Mouse (Mus musculus): ENCODE data around the gene Arhgap28. TPM values are rescaled to one million over a fixed set of nuclear protein-coding genes. Genes with fewer than 3 reads are reported as not detected.
A peak's percentile ranks its signal among the peaks of the same experiment; 100 is the strongest.

The Arhgap28 gene
- polyA plus RNA-seq, 1 experiment = 0.83 TPM

DNA sequence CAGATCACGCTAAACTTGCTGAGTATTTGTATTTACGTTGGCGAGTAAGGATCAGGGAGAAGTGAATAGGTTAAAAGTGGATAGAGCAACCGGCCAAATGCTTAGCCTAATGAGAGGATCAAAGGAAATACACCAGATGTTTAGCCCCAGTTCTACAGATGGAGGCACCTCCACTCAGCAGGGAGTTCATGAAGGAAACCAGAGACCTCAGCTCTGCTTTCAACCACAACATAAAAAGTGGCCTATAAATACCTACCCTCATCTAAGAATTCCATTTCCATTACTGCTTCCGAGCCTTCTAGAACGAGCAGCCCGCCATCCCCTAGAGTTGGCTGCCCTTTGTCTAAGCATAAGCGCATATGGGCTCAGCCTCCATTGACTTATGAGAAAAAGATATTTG lies 4.1 kb downstream of the Arhgap28 start:
- H3K4me3 ChIP-seq (ENCODE audit: insufficient read depth, low read depth, low read length) = no peak overlapping the region
- no peak overlapping the region for H3K27ac ChIP-seq (replicated peaks; ENCODE audit: low read depth, low read length)
- H3K4me1 ChIP-seq (ENCODE audit: control insufficient read depth, insufficient read depth, insufficient read length, low read length) = no peaks in the 10 kb centered on the region; the same call in 1 of the 2 replicates

DNA sequence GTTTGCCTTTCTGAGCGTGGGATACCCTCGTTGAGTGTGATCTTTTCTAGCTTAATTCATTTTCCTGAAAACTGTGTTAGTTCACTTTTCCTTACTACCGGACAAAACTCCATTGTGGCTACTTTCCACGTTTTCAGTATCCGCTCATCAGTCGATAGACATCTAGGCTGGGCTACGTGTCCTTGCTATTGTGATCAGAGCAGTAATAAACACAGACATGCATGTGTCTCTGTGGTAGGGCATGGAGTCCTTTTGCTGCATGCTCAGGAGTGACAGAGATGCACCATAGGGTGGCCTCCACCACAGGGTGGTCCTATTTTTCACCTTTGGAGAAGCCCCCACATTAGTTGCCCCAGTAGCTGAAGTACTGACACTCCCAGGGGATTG lies 7.2 kb downstream of the Arhgap28 start:
- Histone ChIP-seq H3K27ac (replicated peaks; ENCODE audit: low read depth, low read length) (no peak overlapping the region), H3K4me1 (ENCODE audit: control insufficient read depth, insufficient read depth, insufficient read length, low read length) (no peaks in the 10 kb centered on the region), H3K4me3 (ENCODE audit: insufficient read depth, low read depth, low read length) (no peak overlapping the region)

DNA sequence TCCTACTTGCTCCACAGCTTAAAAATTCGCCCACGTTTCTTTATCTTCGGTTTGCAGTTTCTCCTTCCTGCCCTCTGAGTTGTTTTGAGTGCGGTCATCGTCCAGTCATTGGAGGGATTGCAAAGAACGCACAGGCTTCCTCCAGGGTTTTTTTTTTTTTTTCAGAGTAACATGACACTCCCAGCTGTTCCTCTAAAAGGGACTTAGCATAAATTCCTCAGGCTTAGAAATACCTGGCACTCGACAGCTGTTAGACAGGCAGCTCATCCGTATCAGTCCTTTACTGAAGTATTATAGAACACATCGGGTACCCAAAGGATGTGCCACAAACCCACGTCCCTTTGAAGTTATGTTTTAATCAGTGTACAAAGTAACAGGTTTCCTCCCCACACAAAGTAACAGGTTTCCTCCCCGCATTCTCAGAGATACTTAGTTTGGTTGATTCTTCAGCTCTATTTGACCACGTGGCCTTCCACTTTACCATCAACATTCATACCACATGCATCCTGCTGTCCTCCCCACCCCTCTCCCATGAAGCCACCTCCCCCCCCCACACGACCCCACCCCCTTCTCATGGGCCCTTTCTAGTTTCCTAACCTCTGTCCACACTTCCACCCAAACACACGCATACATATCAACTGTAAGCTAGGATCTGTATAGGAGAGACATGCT lies 7.7 kb downstream of the Arhgap28 start:
- H3K4me1 ChIP-seq (ENCODE audit: control insufficient read depth, insufficient read depth, insufficient read length, low read length) = no peaks in the 10 kb centered on the region
- H3K27ac ChIP-seq (replicated peaks; ENCODE audit: low read depth, low read length) = no peak overlapping the region
- H3K4me3 ChIP-seq (ENCODE audit: insufficient read depth, low read depth, low read length) = no peak overlapping the region

DNA sequence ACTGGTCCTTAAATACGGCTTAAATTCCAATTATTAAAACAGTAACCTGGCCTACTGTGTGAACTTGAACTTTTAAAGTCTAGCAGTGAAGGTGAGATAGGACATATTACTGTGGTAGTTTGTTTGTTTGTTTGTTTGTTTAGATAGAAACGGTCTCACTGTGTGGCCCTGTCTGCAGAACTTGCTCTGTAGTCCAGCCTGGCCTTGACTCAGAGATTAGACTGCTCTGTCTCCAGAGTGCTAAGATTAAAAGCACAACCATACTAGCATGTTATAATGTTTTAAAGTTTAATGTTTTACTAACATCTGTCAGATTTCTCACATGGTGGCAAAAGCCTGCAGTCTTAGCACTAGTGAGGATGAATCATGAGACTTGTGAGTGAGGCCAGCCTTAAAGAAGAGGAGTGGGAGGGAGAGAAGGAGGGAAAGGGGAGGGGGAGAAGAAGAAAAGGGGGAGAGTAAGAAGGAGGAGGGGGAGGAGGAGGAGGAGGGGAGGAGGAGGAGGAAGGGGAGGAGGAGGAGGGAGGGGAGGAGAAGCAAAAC lies 8.6 kb downstream of the Arhgap28 start:
- no peaks in the 10 kb centered on the region for H3K4me1 ChIP-seq (ENCODE audit: control insufficient read depth, insufficient read depth, insufficient read length, low read length)
- no peak overlapping the region for H3K27ac ChIP-seq (replicated peaks; ENCODE audit: low read depth, low read length)
- H3K4me3 ChIP-seq (ENCODE audit: insufficient read depth, low read depth, low read length) = no peak overlapping the region

DNA sequence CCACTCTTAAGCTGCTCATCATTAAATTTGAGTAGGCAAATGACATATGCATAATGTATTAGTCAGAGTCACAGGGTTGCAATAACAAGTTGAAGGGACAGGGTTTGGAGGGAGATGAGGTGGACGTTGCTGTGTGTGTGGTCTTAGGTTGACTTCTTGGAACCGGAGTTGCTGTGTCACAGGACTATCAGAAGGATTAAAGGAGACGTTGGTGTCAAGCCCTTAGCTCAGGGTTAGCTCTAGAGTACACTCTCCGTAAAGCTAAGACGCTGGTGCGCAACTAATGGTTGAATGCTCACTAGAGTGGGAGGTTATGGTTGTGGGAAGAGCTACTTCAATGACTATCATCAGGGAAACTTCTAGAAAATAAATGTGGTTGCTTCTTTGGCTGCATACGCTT lies 9.1 kb downstream of the Arhgap28 start:
- Histone ChIP-seq H3K4me1 (ENCODE audit: control insufficient read depth, insufficient read depth, insufficient read length, low read length) (no peaks in the 10 kb centered on the region), H3K4me3 (ENCODE audit: insufficient read depth, low read depth, low read length) (no peak overlapping the region), H3K27ac (replicated peaks; ENCODE audit: low read depth, low read length) (no peak overlapping the region)

DNA sequence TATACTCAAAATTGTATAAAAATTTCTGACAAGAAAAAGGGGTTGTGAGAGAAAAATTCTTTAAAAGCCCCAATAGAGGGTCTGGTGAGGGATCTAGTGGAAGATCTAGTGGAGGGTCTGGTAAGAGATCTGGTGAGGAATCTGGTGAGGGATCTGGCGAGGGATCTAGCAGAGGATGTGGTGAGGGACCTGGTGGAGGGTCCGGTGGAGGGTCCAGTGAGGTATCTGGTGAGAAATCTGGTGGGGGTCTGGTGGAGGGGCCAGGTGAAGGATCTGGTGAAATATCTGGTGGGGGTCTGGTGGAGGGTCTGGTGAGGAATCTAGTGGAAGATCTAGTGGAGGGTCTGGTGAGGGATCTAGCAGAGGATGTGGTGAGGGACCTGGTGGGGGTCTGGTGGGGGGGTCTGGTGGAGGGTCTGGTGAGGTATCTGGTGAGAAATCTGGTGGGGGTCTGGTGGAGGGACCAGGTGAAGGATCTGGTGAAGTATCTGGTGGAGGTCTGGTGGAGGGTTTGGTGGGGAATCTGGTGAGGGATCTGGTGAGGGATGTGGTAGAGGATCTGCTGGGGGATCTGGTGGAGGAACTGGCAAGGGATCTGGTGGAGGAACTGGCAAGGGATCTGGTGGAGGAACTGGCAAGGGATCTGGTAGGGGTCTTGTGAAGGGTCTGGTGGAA lies 10.4 kb downstream of the Arhgap28 start:
- no peaks in the 10 kb centered on the region for H3K4me1 ChIP-seq (ENCODE audit: control insufficient read depth, insufficient read depth, insufficient read length, low read length)
- no peak overlapping the region for H3K4me3 ChIP-seq (ENCODE audit: insufficient read depth, low read depth, low read length)
- H3K27ac ChIP-seq (replicated peaks; ENCODE audit: low read depth, low read length) = no peak overlapping the region

DNA sequence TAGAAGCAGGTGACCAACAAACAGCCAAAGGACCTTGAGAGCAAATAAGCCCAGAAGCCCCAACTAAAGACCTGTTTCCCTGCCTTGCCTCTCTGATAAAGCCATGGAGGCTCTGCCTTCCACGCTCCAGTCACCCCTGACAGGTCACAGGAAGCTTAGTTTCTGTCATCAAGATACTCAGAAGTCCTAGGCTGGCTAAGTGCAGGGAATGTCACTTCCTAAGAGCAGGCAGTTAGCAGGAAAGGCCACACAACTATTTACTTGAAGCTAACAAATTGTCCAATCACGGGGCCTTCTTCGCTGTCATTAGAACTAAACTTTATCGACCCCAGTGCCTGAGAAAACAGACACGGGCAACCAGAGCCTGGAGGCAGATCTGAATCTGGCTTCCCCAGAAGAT lies 14.2 kb downstream of the Arhgap28 start:
- Histone ChIP-seq H3K4me1 (ENCODE audit: control insufficient read depth, insufficient read depth, insufficient read length, low read length) (no peaks in the 10 kb centered on the region), H3K27ac (replicated peaks; ENCODE audit: low read depth, low read length) (no peak overlapping the region), H3K4me3 (ENCODE audit: insufficient read depth, low read depth, low read length) (no peak overlapping the region)

DNA sequence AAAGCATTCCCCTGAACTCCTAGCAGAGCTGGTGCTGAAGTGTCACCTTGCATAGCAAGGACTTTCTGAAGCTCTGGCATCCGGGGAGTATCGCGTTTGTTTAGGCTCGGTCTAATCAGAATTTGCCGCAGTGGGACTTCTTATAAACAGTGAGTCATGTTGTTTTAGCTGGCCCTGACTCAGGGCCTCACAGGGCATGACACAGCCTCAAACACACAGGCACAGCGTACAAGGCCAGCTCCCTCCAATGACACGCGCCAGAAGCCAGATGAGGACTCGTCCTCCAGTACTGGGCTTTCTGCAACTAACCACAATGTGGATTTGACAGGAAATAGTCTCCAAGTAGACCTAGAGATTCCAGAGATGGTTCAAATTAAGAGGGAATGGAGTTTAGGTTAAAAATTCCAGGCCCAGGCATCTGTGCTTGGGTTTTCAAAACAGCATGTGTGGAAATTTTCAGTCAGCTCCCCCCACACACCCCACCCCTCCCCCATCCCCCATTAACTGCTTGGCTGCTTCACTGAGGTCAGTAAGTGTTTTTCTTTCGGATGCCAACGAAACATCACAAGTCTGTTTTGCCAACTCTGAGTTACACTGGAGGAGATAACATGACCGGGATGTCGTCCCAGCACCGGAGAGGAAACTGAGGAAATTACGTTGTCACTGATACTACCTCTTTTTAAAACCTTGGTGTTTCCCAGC lies 14.8 kb downstream of the Arhgap28 start:
- H3K4me3 ChIP-seq (ENCODE audit: insufficient read depth, low read depth, low read length) = no peak overlapping the region
- no peaks in the 10 kb centered on the region for H3K4me1 ChIP-seq (ENCODE audit: control insufficient read depth, insufficient read depth, insufficient read length, low read length)
- no peak overlapping the region for H3K27ac ChIP-seq (replicated peaks; ENCODE audit: low read depth, low read length)

DNA sequence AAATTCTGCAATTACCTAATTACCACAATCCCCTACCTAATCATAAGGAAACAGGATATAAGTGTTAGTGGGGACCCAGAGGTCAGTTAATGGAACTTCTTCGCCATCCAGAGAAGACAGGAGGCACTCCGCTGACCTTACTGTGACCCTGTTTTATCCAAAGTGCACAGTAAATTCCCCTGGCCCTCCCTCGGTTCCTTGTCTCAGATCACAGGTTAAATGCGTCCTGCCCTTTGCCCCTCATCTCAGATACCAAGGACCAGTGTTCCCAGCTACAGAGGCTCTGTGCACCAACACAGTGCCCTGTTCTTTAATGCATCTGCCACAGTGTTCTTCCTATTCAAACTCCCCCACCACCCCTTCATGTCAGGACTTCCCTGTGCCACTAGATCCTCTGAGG lies 18.4 kb downstream of the Arhgap28 start:
- Histone ChIP-seq H3K4me3 (ENCODE audit: insufficient read depth, low read depth, low read length) (no peak overlapping the region), H3K27ac (replicated peaks; ENCODE audit: low read depth, low read length) (no peak overlapping the region), H3K4me1 (ENCODE audit: control insufficient read depth, insufficient read depth, insufficient read length, low read length) (no peaks in the 10 kb centered on the region)

DNA sequence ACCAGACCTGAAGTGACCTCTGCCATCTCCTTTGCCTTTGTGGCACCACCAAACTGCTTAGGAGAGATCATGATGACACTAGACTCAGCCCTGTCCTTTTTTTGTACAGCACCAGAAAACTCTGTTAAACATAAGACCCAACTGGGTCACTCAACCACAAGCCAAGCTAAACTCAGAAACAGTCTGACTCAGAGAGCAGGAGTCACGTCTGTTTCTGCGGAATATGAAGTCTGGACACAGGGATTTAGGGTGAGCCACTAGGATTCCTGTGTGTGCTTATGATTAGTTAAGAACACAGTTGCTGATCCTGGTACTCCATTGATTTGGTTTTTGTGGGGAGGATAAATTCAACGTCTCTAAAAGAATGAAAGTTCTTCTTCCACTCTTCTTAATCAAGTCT lies 23.3 kb downstream of the Arhgap28 start:
- Histone ChIP-seq H3K27ac (replicated peaks; ENCODE audit: low read depth, low read length) (no peak overlapping the region), H3K4me1 (ENCODE audit: control insufficient read depth, insufficient read depth, insufficient read length, low read length) (peaks cover 15% of the 10 kb centered on the region), H3K4me3 (ENCODE audit: insufficient read depth, low read depth, low read length) (no peak overlapping the region)

DNA sequence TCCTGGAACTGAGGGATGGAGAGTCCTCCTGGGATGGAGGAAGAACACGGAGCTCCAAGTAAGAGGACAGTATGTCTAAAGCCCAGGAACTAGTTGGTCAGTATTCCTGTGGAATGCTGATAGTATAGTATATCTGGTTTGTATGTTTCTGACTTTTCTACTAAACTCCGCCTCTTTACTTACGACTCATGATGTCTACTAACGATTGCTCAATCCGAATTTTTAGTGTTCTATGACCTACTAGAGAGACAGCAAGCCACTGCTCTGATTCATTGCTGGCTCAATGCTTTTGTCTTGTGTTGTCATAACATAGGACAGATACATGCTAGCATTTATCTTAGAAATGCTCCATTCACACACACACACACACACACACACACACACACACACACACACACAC lies 24.7 kb downstream of the Arhgap28 start:
- peaks cover 15% of the 10 kb centered on the region for H3K4me1 ChIP-seq (ENCODE audit: control insufficient read depth, insufficient read depth, insufficient read length, low read length)
- no peak overlapping the region; the same call in 1 of the 2 replicates for H3K27ac ChIP-seq (replicated peaks; ENCODE audit: low read depth, low read length)
- H3K4me3 ChIP-seq (ENCODE audit: insufficient read depth, low read depth, low read length) = no peak overlapping the region

DNA sequence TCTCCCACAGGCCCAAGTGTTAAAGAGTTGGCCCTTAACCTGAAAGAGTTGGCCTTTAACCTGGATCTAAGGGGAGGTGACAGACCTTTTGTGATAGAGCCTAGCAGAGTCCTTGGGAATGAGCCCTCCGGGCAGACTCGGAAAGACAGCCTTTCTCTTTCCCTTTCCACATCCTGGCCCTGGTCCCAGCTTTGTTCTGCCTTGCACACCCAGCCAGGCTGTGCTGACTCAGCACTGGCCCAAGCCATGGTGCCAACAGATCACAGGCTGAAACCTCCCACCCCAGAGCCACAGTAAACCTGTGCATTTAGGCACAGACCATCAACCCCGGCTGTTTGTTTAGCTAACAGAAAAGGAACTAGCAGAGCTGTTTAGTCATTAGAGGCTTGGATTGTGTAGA lies 25.1 kb downstream of the Arhgap28 start:
- Histone ChIP-seq H3K4me3 (ENCODE audit: insufficient read depth, low read depth, low read length) (no peak overlapping the region), H3K4me1 (ENCODE audit: control insufficient read depth, insufficient read depth, insufficient read length, low read length) (peaks cover 15% of the 10 kb centered on the region), H3K27ac (replicated peaks; ENCODE audit: low read depth, low read length) (peak overlapping the region; percentile 20)

DNA sequence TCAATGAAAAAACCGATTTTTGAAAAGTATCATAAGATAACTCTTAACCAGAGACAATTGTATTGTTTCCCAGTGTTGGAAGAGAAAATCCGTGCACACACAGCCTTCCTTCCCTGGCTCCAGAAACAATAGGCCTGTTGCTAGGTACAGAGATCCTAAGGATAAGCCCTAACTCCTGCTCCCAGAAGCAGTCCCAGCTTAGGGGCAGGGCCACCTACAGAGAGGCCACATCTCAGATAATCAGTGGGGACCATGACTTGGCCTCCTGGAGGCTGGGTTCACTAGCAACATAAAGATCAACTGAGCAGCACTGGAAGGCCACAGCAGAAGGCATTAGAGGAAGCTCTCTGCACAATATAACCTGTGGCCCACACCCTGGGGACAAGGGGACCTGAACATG lies 27.5 kb downstream of the Arhgap28 start:
- Histone ChIP-seq H3K4me3 (ENCODE audit: insufficient read depth, low read depth, low read length) (no peak overlapping the region), H3K27ac (replicated peaks; ENCODE audit: low read depth, low read length) (peak overlapping the region; percentile 75), H3K4me1 (ENCODE audit: control insufficient read depth, insufficient read depth, insufficient read length, low read length) (peaks cover 15% of the 10 kb centered on the region)

DNA sequence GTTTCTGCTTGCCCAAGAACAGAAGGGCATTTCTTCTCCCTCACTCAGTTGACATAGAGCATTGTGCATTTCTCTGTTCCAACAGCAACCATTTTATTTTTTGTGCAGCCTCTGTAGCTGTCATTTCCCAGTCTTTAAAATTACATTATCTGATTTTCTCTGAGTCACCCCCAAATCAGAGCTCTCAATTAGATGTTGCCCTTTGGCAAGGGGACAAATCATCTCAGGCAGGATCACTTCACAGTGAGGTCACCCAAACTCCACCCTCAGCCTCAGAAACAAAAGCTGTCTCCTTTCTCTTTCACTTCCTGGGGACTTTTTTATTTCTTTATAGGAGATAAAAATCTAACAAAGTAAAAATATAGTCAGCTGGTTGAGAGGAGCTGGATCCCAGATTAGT lies 27.9 kb downstream of the Arhgap28 start:
- Histone ChIP-seq H3K4me3 (ENCODE audit: insufficient read depth, low read depth, low read length) (no peak overlapping the region), H3K27ac (replicated peaks; ENCODE audit: low read depth, low read length) (peak overlapping the region; percentile 10; the same call in 1 of the 2 replicates), H3K4me1 (ENCODE audit: control insufficient read depth, insufficient read depth, insufficient read length, low read length) (peaks cover 15% of the 10 kb centered on the region)

DNA sequence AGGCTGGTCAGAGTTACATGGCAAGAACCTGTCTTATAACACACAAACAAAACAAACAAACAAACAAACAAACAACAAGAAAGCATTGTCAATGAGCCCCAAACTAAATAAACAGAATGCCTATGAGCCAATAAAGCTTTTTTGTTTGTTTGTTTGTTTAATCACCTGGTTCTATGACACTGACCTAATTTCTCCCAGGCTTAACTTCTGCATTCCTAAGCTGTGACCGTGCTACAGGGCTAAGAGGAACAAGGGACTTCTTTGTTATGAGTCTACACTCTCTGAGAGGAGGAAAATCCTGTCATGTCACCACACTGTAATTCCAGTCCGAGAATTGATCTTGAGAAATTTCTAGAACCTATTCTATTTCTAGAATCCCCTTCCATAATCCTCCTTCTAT lies 29.2 kb downstream of the Arhgap28 start:
- H3K27ac ChIP-seq (replicated peaks; ENCODE audit: low read depth, low read length) = no peak overlapping the region
- H3K4me1 ChIP-seq (ENCODE audit: control insufficient read depth, insufficient read depth, insufficient read length, low read length) = peaks cover 15% of the 10 kb centered on the region
- H3K4me3 ChIP-seq (ENCODE audit: insufficient read depth, low read depth, low read length) = no peak overlapping the region

Data from brown adipose tissue, adult 24 weeks (tissue).